Mouse (Mus musculus) limb, embryonic 10.5 days (tissue): Measurements from ENCODE around the gene Ncoa6. TPM values are rescaled to one million over a fixed set of nuclear protein-coding genes. Genes with fewer than 3 reads are reported as not detected.

Experiments
- DNase-seq: peaks from one replicate; pipeline ENCODE4 v3.0.0-alpha.2; 2017; ENCODE audit warnings: low spot score
- H3K27ac ChIP-seq: fragments of 300-500 bp; sonication (generic); 2 replicates; pipeline ENCODE4 v1.5.1; 2016; ENCODE audit warnings: mild to moderate bottlenecking
- H3K27me3 ChIP-seq: fragments of 300-500 bp; sonication (generic); 2 replicates; pipeline ENCODE4 v1.6.1; 2016; ENCODE audit warnings: low read depth, mild to moderate bottlenecking; ENCODE audit not compliant: poor library complexity, severe bottlenecking
- H3K36me3 ChIP-seq: fragments of 300-500 bp; sonication (generic); 2 replicates; pipeline ENCODE4 v1.6.1; 2016; ENCODE audit warnings: mild to moderate bottlenecking, moderate library complexity
- H3K4me1 ChIP-seq: fragments of 300-500 bp; sonication (generic); 2 replicates; pipeline ENCODE4 v1.6.1; 2016
- H3K4me3 ChIP-seq: fragments of 300-500 bp; sonication (generic); 2 replicates; pipeline ENCODE4 v1.5.1; 2016; ENCODE audit warnings: mild to moderate bottlenecking, moderate library complexity
- H3K9me3 ChIP-seq: fragments of 300-500 bp; sonication (generic); replicated peaks from 2 replicates; pipeline ENCODE4 v1.6.1; 2016; ENCODE audit warnings: mild to moderate bottlenecking
- WGBS: fragments of 180-500 bp; shearing (Covaris S2); methylation state at CpG from one replicate; pipeline ENCODE4 v1.1.7; 2016; 5-methylcytosine and 5-hydroxymethylcytosine counted together
- polyA plus RNA-seq: library from polyadenylated mRNA; unstranded; fragments of >200 nt; fragmentation: Nextera tagmentation; extraction: Ambion mirVana; gene quantifications from 2 replicates; pipeline ENCODE4 v1.2.1, GENCODE M21; 2016

The Ncoa6 gene
- 19.6 and 21.1 TPM in 2 replicates for polyA plus RNA-seq

GRCm38 (mm10) chr2:155473570-155474088 lies at the start of gene Ncoa6:
Gene Ncoa6, minus strand, starts transcription at chr2:155473894.
- H3K27ac ChIP-seq: peak within 1 kb of the TSS; percentile 98
- peak; percentile 92 for DNase-seq
- H3K4me3 ChIP-seq: peak within 1 kb of the TSS; percentile 90
- no peaks in the 10 kb centered on the region for H3K27me3 ChIP-seq
- H3K9me3 ChIP-seq: no peaks in the 10 kb centered on the region
- no peaks in the 10 kb centered on the region for H3K36me3 ChIP-seq
- WGBS: 0% methylated on average over 57 of the region's 72 CpGs
- peaks cover 13% of the 10 kb centered on the region for H3K4me1 ChIP-seq

DNA sequence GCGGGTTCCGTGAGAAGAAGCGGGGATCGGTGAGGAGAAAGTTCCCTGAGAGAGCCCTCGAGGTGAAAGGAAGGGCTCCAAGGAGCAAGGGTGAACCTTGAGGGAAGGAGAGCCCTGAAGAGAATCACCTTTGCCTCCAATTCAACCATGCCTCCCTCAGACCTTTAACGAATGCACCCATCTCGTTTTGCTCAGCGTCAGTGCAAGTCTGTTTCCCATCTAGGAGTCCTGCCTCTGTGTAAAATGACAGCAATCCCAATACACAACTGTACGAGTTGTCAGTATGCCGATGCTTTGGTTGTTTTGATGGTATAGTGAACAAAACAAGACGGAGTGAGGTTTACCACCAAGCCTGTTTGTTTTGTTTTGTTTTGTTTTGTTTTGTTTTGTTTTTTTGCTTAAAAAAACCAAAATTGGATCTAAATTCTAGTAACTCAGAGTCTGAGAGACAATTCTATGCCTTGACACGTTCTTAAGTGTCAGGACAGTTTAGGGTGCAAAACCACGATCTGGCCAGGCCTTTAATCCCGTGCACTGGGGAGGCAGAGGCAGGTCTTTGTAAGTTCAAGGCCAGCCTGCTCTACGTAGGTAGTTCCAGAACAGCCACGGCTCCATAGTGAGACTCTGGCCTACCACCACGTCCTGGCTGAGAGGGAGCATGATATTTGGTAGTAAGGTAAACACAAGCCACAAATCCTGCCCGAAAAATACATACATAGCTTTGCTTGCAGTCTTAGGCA lies 45.0 kb upstream of the Ncoa6 start:
- H3K27ac ChIP-seq: peak overlapping the region; percentile 77
- peaks cover 30% of the 10 kb centered on the region for H3K27me3 ChIP-seq
- H3K4me1 ChIP-seq: peaks cover 27% of the 10 kb centered on the region
- H3K36me3 ChIP-seq: no peaks in the 10 kb centered on the region
- peak overlapping the region; percentile 70 for H3K4me3 ChIP-seq
- H3K9me3 ChIP-seq: no peaks in the 10 kb centered on the region
- WGBS: 28% methylated on average over 18 of the region's 18 CpGs
- no peak for DNase-seq

- Histone ChIP-seq H3K27ac (peak within 1 kb of the TSS; percentile 77), H3K4me3 (peak within 1 kb of the TSS; percentile 70), H3K9me3 (no peaks in the 10 kb centered on the region), H3K27me3 (peaks cover 40% of the 10 kb centered on the region), H3K4me1 (peaks cover 27% of the 10 kb centered on the region), H3K36me3 (no peaks in the 10 kb centered on the region)
- peak; percentile 94 for DNase-seq
- 5% methylated on average over 69 of the region's 70 CpGs for WGBS
Observed at GRCm38 (mm10) chr2:155517455-155518423, 44.0 kb upstream of the Ncoa6 start, which contains the start of the genes Acss2 and Ggt7. Gene Acss2, plus strand, starts transcription at chr2:155517948. Gene Ggt7, minus strand, starts transcription at chr2:155518237.

DNA sequence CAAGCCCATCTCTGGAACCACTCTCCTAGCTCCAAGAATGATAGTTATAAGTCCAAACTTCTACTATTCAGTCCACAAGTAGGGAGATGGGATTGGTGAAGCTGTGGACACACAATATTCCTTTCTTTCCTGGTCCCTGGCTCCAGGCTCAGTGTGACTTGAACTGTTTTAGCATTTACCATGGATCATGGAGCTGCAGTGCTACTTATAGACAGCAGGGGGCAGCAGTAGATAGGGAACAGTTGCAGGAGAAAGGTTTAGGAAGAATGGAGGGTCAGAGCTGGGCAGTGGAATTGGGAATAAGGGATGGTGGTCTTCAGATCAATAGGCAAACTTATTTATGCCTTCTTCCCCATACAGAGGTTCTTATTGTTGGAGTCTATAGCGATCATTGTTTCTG lies 42.2 kb upstream of the Ncoa6 start:
- Histone ChIP-seq H3K27me3 (peaks cover 41% of the 10 kb centered on the region), H3K4me1 (peaks cover 27% of the 10 kb centered on the region), H3K36me3 (no peaks in the 10 kb centered on the region), H3K27ac (no peak overlapping the region), H3K4me3 (no peak overlapping the region), H3K9me3 (no peaks in the 10 kb centered on the region)
- DNase-seq: peak; percentile 67
- whole genome bisulfite sequencing: 0% methylated on average over 1 of the region's 1 CpGs

- H3K4me3 ChIP-seq: peak overlapping the region; percentile 53
- peaks cover 41% of the 10 kb centered on the region for H3K27me3 ChIP-seq
- peaks cover 27% of the 10 kb centered on the region for H3K4me1 ChIP-seq
- DNase-seq: peak; percentile 63
- WGBS: 3% methylated on average over 23 of the region's 23 CpGs
- peak overlapping the region; percentile 66 for H3K27ac ChIP-seq
- no peaks in the 10 kb centered on the region for H3K36me3 ChIP-seq
- no peaks in the 10 kb centered on the region for H3K9me3 ChIP-seq
Observed at GRCm38 (mm10) chr2:155514666-155515065, 41.0 kb upstream of the Ncoa6 start.

DNA sequence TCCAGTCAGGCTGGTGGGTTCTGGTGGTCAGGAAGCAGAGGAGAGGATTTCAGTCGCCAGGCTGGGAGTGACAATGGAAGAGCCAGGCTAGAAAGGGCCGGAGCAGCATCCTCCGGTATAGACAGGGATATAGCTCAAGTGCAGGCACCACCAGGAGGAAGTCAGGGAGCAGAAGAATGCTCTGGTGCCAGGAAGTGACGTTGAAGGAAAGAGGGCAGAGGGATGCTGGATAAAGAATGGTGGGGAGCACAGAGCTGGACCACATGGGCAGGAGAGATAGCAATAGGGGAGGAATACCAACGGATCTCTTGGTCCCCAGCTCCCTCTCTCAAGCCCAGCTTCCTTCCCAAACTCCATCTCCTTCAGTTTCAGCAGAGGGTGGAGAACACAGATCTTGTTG lies 39.8 kb upstream of the Ncoa6 start:
- DNase-seq: no peak
- Histone ChIP-seq H3K9me3 (no peaks in the 10 kb centered on the region), H3K36me3 (no peaks in the 10 kb centered on the region), H3K4me3 (0 out of 2 replicates have a peak overlapping the region, but pooled peaks have one; percentile 53), H3K27me3 (peaks cover 41% of the 10 kb centered on the region), H3K27ac (no peak overlapping the region), H3K4me1 (peaks cover 23% of the 10 kb centered on the region)
- WGBS: 71% methylated on average over 5 of the region's 5 CpGs

- H3K4me3 ChIP-seq: no peak overlapping the region
- no peaks in the 10 kb centered on the region for H3K9me3 ChIP-seq
- no peak for DNase-seq
- no peaks in the 10 kb centered on the region for H3K36me3 ChIP-seq
- H3K4me1 ChIP-seq: peaks cover 16% of the 10 kb centered on the region
- WGBS: 73% methylated on average over 4 of the region's 4 CpGs
- H3K27ac ChIP-seq: no peak overlapping the region
- peaks cover 41% of the 10 kb centered on the region for H3K27me3 ChIP-seq
Observed at GRCm38 (mm10) chr2:155512479-155512878, 38.8 kb upstream of the Ncoa6 start.

DNA sequence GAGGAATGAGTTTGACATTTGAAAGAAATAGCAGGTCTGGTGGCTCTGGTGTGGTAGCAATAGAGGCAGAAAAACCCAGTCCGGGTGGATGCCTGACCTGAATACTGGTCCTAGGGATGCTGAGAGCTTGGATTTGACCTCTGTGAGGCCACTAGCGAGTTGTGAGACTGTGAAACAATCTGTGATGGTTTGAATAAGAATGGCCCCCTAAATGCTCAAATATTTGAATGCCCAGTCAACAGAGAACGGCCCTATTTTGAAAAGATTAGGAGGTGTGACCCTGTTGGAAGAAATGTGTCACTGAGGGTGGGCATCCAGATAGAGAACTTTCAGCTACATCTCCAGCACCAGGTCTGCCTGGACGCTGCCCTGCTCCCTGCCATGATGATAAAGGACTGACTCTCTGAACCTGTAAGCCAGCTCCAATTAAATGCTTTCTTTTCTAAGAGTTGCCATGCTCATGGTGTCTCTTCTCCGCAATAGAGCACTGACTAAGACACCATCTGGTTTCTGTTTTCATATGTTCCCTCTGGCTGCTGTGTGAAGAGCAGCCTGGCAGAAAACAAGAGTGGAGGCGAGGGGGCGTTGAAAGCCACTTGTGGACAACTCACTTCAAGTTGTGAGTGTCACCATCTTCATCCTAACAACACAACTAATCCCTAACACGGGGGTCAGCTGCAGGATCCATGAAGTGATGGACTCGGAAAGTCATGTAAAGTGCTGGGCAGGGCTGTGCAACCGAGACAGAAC lies 34.2 kb upstream of the Ncoa6 start:
- Histone ChIP-seq H3K27me3 (0 out of 2 replicates have a peak, but pooled peaks cover 3% of the 10 kb centered on the region), H3K4me1 (peaks cover 8% of the 10 kb centered on the region), H3K36me3 (no peaks in the 10 kb centered on the region), H3K4me3 (no peak overlapping the region), H3K9me3 (no peaks in the 10 kb centered on the region), H3K27ac (no peak overlapping the region)
- 86% methylated on average over 10 of the region's 10 CpGs for WGBS
- no peak for DNase-seq

DNA sequence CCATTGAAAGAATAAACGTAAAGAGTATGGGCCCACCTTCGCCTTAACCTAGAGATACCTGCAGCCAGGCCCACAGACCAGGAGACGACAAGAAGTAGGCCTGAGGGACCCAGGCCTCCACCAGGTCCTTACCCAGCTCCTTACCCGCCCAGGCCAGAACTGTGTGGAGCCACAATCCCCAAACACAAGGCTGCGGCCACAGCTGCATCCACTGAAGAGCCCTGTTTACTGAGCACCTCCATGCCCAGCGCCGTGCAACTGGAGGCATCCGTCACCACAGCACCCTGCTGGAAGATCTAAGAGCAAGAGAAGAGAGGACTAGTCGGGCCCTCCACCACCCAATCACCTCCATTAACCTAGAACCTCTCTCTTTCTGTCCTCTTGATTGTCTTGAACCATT lies 32.1 kb upstream of the Ncoa6 start:
- H3K4me1 ChIP-seq: peaks cover 8% of the 10 kb centered on the region
- no peak for DNase-seq
- H3K4me3 ChIP-seq: no peak overlapping the region
- H3K27me3 ChIP-seq: no peaks in the 10 kb centered on the region
- 94% methylated on average over 9 of the region's 9 CpGs for WGBS
- H3K27ac ChIP-seq: no peak overlapping the region
- H3K9me3 ChIP-seq: no peaks in the 10 kb centered on the region
- no peaks in the 10 kb centered on the region for H3K36me3 ChIP-seq

DNA sequence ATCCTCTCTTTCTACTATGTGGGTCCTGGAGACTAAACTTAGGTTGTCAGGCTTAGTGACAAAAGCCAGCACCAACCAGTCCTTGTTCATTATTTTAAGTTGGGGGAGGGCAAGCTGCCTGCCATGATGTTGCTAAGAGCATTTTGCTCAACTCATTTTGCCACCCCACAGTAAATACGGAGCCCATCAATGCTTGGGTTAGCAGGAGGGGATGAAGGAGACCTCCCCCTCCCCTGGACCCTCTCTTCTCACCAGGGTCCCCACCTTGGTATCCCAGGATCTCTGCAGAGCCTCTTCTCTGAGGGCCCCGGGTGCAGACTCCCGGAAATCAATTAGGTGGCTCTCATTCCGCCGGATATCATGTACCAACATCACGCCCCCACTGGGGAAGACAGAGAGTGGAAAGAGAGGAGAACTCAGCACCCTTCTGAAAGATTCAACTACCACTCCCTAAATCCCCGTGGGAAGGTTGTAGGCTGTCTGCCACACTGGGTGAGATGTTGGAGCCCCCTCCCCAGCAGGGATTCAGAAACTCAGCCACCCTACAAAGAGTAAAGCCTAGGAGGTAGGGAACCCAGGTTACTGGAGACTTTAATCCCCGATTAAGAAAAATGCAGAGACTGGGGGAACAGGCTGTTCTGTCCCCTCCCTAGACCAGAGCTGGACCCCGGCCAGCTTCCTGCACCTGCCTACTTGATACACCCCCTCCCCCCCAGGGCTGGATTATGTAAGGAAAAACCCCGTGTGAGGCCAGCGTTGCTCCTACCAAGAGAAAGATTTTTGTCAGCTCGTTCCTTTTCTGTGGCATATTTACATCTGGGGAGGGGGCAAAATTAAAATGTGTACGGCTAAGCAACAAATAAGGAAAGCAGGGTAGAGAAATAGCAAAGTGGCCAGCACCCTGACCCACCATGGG lies 31.0 kb upstream of the Ncoa6 start:
- no peak overlapping the region for H3K27ac ChIP-seq

GRCm38 (mm10) chr2:155502596-155502995 lies 28.9 kb upstream of the Ncoa6 start:
- H3K36me3 ChIP-seq: no peaks in the 10 kb centered on the region
- 75% methylated on average over 7 of the region's 7 CpGs for WGBS

More for the DNA sequence above, 31.0 kb upstream of the Ncoa6 start:
- no peak for DNase-seq
- WGBS: 76% methylated on average over 13 of the region's 13 CpGs
- Histone ChIP-seq H3K4me1 (peaks cover 8% of the 10 kb centered on the region), H3K4me3 (no peak overlapping the region), H3K27me3 (no peaks in the 10 kb centered on the region), H3K36me3 (no peaks in the 10 kb centered on the region), H3K9me3 (no peaks in the 10 kb centered on the region)

More at GRCm38 (mm10) chr2:155502596-155502995, 28.9 kb upstream of the Ncoa6 start:
- Histone ChIP-seq H3K4me1 (peaks cover 8% of the 10 kb centered on the region), H3K27ac (no peak overlapping the region), H3K27me3 (no peaks in the 10 kb centered on the region), H3K4me3 (no peak overlapping the region), H3K9me3 (no peaks in the 10 kb centered on the region)
- DNase-seq: no peak
